Mouse (Mus musculus) hindbrain, embryonic 10.5 days (tissue): ENCODE results near the gene Tmem108. TPM values are rescaled to one million over a fixed set of nuclear protein-coding genes. Genes with fewer than 3 reads are reported as not detected.

Experiments
- DNase-seq: peaks from one replicate; pipeline ENCODE4 v3.0.0-alpha.2; 2017; ENCODE audit warnings: low spot score
- H3K27ac ChIP-seq: fragments of 300-500 bp; sonication (generic); 2 replicates; pipeline ENCODE4 v1.5.1; 2016; ENCODE audit warnings: mild to moderate bottlenecking, moderate library complexity
- H3K27me3 ChIP-seq: fragments of 300-500 bp; sonication (generic); 2 replicates; pipeline ENCODE4 v1.6.1; 2016; ENCODE audit warnings: mild to moderate bottlenecking; ENCODE audit not compliant: poor library complexity, insufficient read depth, severe bottlenecking
- H3K36me3 ChIP-seq: fragments of 300-500 bp; sonication (generic); 2 replicates; pipeline ENCODE4 v1.6.1; 2016; ENCODE audit warnings: mild to moderate bottlenecking, moderate library complexity
- H3K4me1 ChIP-seq: fragments of 300-500 bp; sonication (generic); replicated peaks from 2 replicates; pipeline ENCODE4 v1.6.1; 2016; ENCODE audit warnings: mild to moderate bottlenecking
- H3K4me3 ChIP-seq: fragments of 300-500 bp; sonication (generic); 2 replicates; pipeline ENCODE4 v1.5.1; 2016; ENCODE audit warnings: mild to moderate bottlenecking, moderate library complexity
- H3K9me3 ChIP-seq: fragments of 300-500 bp; sonication (generic); 2 replicates; pipeline ENCODE4 v1.6.1; 2016; ENCODE audit warnings: mild to moderate bottlenecking, moderate library complexity
- WGBS: fragments of 180-500 bp; shearing (Covaris S2); methylation state at CpG from one replicate; pipeline ENCODE4 v1.1.7; 2016; 5-methylcytosine and 5-hydroxymethylcytosine counted together
- polyA plus RNA-seq: library from polyadenylated mRNA; unstranded; fragments of >200 nt; fragmentation: Nextera tagmentation; extraction: Ambion mirVana; gene quantifications from 2 replicates; pipeline ENCODE4 v1.2.1, GENCODE M21; 2016

Tmem108 gene
- polyA plus RNA-seq, 1 experiment from 2014 or later = 20.1 TPM

DNA sequence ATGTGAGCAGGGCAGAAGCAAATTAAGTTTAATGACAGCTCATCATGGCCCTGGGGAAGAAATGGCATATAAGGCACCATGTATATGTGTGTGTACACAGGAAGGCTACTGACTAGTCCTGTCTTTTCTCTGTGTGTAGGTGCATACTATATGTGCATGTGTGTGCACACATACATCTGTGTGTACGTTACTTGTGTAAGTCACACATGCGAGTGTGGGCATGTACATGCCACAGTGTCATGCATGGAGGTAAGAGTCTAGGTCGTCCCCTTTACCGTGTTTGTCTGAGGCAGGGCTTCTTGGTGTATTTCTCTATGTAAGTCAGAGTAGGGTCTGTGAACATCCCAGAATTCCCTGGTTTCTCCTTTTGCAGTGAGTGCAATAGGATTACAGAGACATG lies 120.3 kb downstream of the Tmem108 start:
- 89% methylated on average over 4 of the region's 4 CpGs for WGBS
- H3K27ac ChIP-seq = no peak overlapping the region

GRCm38 (mm10) chr9:103639413-103639812 lies 122.2 kb downstream of the Tmem108 start:
- H3K36me3 ChIP-seq = no peaks in the 10 kb centered on the region
- peaks cover 22% of the 10 kb centered on the region for H3K4me1 ChIP-seq
- H3K27me3 ChIP-seq = no peaks in the 10 kb centered on the region
- 60% methylated on average over 1 of the region's 1 CpGs for WGBS
- no peaks in the 10 kb centered on the region for H3K9me3 ChIP-seq
- no peak overlapping the region for H3K27ac ChIP-seq
- no peak for DNase-seq
- no peak overlapping the region for H3K4me3 ChIP-seq

More for the DNA sequence above, 120.3 kb downstream of the Tmem108 start:
- DNase-seq = no peak
- Histone ChIP-seq H3K4me3 (no peak overlapping the region), H3K9me3 (no peaks in the 10 kb centered on the region), H3K36me3 (no peaks in the 10 kb centered on the region), H3K27me3 (no peaks in the 10 kb centered on the region), H3K4me1 (peaks cover 19% of the 10 kb centered on the region)

DNA sequence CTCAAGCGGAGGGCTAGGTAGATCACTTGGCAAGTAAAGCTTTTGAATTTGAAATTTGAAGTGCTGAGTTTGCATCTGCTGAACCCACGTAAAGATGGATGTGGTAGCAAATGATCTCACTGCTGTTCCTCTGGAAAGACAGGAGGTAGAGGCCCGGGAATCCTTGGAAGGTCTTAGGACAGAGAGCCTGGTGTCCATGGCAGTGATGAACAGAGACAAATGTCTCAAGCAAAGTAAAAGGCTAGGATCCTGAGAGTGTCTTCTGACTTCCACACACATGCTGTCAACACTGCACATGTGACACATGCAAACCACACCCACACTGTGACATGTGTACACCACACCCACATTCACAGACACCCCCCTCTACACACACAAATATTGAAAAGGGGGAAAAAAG lies 124.2 kb downstream of the Tmem108 start:
- peaks cover 22% of the 10 kb centered on the region for H3K4me1 ChIP-seq
- 82% methylated on average over 3 of the region's 3 CpGs for WGBS
- no peaks in the 10 kb centered on the region for H3K27me3 ChIP-seq
- no peaks in the 10 kb centered on the region for H3K9me3 ChIP-seq
- no peaks in the 10 kb centered on the region for H3K36me3 ChIP-seq
- no peak overlapping the region for H3K4me3 ChIP-seq
- no peak overlapping the region for H3K27ac ChIP-seq
- DNase-seq = no peak

- no peaks in the 10 kb centered on the region for H3K27me3 ChIP-seq
- H3K4me1 ChIP-seq = peaks cover 22% of the 10 kb centered on the region
- 44% methylated on average over 3 of the region's 3 CpGs for WGBS
- H3K9me3 ChIP-seq = no peaks in the 10 kb centered on the region
- no peak overlapping the region for H3K4me3 ChIP-seq
- no peak overlapping the region for H3K27ac ChIP-seq
- no peaks in the 10 kb centered on the region for H3K36me3 ChIP-seq
- no peak for DNase-seq
These were observed 124.8 kb downstream of the Tmem108 start for GRCm38 (mm10) chr9:103636847-103637246.

- WGBS = 15% methylated on average over 9 of the region's 9 CpGs
- DNase-seq = peak; percentile 20
- Histone ChIP-seq H3K27me3 (peaks cover 10% of the 10 kb centered on the region; the same call in 1 of the 2 replicates), H3K27ac (no peak overlapping the region; the same call in 1 of the 2 replicates), H3K36me3 (no peaks in the 10 kb centered on the region), H3K4me1 (peaks cover 22% of the 10 kb centered on the region), H3K9me3 (no peaks in the 10 kb centered on the region), H3K4me3 (no peak overlapping the region)
These were observed 132.7 kb downstream of the Tmem108 start for GRCm38 (mm10) chr9:103628861-103629469.

- H3K27ac ChIP-seq = no peak overlapping the region
- H3K4me3 ChIP-seq = no peak overlapping the region
- no peaks in the 10 kb centered on the region for H3K9me3 ChIP-seq
- peaks cover 10% of the 10 kb centered on the region; the same call in 1 of the 2 replicates for H3K27me3 ChIP-seq
- WGBS = 86% methylated on average over 8 of the region's 8 CpGs
- DNase-seq = no peak
- no peaks in the 10 kb centered on the region for H3K36me3 ChIP-seq
- H3K4me1 ChIP-seq = peaks cover 22% of the 10 kb centered on the region
These were observed 134.2 kb downstream of the Tmem108 start for GRCm38 (mm10) chr9:103627404-103627900.

GRCm38 (mm10) chr9:103626156-103626555 lies 135.5 kb downstream of the Tmem108 start:
- H3K27me3 ChIP-seq = peaks cover 7% of the 10 kb centered on the region; the same call in 1 of the 2 replicates
- H3K4me1 ChIP-seq = peaks cover 22% of the 10 kb centered on the region
- no peak overlapping the region for H3K4me3 ChIP-seq
- H3K36me3 ChIP-seq = no peaks in the 10 kb centered on the region
- no peak for DNase-seq
- H3K27ac ChIP-seq = no peak overlapping the region
- WGBS = 92% methylated on average over 4 of the region's 4 CpGs
- H3K9me3 ChIP-seq = no peaks in the 10 kb centered on the region

GRCm38 (mm10) chr9:103624649-103625048 lies 137.0 kb downstream of the Tmem108 start:
- Histone ChIP-seq H3K36me3 (no peaks in the 10 kb centered on the region), H3K27me3 (peaks cover 7% of the 10 kb centered on the region; the same call in 1 of the 2 replicates), H3K4me1 (peaks cover 19% of the 10 kb centered on the region), H3K9me3 (no peaks in the 10 kb centered on the region), H3K27ac (no peak overlapping the region), H3K4me3 (no peak overlapping the region)
- peak; percentile 58 for DNase-seq
- WGBS = 49% methylated on average over 1 of the region's 1 CpGs

DNA sequence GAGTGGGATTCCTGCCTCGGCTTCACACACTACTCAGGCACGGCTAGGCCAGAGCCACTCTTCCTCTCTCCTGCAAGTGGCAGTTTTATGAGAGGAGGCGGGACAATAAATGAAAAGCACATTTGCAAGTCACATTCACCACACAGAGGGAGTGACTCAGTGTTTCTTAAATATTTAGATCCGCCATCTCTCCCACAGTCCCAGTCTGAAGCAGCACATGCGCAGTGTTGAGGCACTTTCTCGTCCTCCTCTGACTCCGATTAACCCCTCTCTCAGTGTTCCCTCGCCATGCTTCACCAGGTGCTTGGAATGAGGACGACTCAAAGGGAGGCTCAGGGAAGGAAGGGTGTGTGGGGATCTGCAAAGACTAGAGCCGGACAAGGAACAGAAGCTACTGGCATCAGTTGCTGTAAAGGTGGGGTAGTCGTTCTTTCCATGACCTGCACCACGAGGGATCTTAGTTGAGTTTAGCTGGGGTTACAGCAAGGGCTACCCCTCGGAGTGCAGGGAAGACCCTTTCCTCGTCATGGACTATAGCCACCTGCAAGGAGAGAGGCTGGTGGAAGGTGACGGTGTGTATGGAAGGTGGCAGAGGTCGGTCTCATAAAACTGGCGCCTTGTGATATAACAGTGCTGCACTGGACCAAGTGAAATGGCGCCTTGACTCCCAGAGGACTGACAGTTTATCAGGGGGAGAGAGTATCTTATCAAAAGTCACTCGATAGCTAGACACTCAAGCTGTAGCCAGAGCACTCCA lies 137.9 kb downstream of the Tmem108 start:
- H3K36me3 ChIP-seq = no peaks in the 10 kb centered on the region
- no peak overlapping the region for H3K4me3 ChIP-seq
- H3K9me3 ChIP-seq = no peaks in the 10 kb centered on the region
- H3K27ac ChIP-seq = no peak overlapping the region
- 78% methylated on average over 19 of the region's 19 CpGs for WGBS
- DNase-seq = no peak
- peaks cover 7% of the 10 kb centered on the region; the same call in 1 of the 2 replicates for H3K27me3 ChIP-seq
- H3K4me1 ChIP-seq = peaks cover 10% of the 10 kb centered on the region

- Histone ChIP-seq H3K27ac (no peak overlapping the region), H3K9me3 (no peaks in the 10 kb centered on the region), H3K27me3 (peaks cover 7% of the 10 kb centered on the region; the same call in 1 of the 2 replicates), H3K36me3 (no peaks in the 10 kb centered on the region), H3K4me1 (0 out of 2 replicates have a peak, but pooled peaks cover 3% of the 10 kb centered on the region), H3K4me3 (no peak overlapping the region)
- no peak for DNase-seq
- WGBS = 90% methylated on average over 5 of the region's 5 CpGs
These were observed 138.6 kb downstream of the Tmem108 start for GRCm38 (mm10) chr9:103622988-103623387.

GRCm38 (mm10) chr9:103621870-103622269 lies 139.8 kb downstream of the Tmem108 start:
- no peak overlapping the region for H3K4me3 ChIP-seq
- no peaks in the 10 kb centered on the region for H3K36me3 ChIP-seq
- DNase-seq = no peak
- H3K9me3 ChIP-seq = no peaks in the 10 kb centered on the region
- WGBS = 94% methylated on average over 2 of the region's 2 CpGs
- H3K27ac ChIP-seq = no peak overlapping the region
- peaks cover 4% of the 10 kb centered on the region; the same call in 1 of the 2 replicates for H3K27me3 ChIP-seq
- no peaks in the 10 kb centered on the region for H3K4me1 ChIP-seq

DNA sequence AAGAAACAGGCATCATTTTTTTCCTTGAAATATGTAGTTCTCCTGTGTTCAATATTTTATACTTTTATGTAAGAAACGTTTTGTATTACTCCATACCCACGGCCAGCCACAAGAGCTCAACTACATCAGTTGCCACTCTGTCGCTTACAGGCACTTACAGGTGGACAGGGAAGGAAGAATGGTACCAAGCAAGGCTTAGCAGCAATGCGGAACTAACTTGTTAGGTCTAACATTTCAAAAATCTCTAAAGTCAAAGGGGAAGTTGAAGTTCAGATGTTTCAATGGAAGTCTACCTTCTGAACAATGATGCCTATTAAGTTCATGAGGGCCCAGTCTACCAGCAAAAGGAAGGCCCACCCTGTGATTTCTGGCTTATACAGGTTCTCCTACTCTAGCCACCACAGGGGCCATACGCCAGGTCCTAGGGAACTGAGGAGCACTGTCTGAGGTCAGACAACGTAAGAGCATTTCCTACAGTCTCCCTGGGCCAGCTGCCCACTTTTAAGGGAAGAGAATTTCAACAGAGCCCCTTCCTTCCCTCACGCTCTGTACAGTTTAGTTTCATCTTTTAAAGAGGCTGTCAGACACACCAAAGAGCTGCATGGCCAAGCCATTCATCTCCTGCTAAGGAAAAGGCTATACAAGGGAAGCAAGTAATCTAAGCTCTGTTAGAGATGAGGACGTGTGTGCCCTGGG lies 141.0 kb downstream of the Tmem108 start:
- Histone ChIP-seq H3K27me3 (no peaks in the 10 kb centered on the region), H3K9me3 (peaks cover 7% of the 10 kb centered on the region), H3K36me3 (no peaks in the 10 kb centered on the region), H3K4me3 (no peak overlapping the region), H3K27ac (no peak overlapping the region), H3K4me1 (no peaks in the 10 kb centered on the region)
- no peak for DNase-seq
- 93% methylated on average over 8 of the region's 8 CpGs for WGBS
